Comparison of ENCODE assay signal across 9 mouse cellular contexts in the genomic region with DNA sequence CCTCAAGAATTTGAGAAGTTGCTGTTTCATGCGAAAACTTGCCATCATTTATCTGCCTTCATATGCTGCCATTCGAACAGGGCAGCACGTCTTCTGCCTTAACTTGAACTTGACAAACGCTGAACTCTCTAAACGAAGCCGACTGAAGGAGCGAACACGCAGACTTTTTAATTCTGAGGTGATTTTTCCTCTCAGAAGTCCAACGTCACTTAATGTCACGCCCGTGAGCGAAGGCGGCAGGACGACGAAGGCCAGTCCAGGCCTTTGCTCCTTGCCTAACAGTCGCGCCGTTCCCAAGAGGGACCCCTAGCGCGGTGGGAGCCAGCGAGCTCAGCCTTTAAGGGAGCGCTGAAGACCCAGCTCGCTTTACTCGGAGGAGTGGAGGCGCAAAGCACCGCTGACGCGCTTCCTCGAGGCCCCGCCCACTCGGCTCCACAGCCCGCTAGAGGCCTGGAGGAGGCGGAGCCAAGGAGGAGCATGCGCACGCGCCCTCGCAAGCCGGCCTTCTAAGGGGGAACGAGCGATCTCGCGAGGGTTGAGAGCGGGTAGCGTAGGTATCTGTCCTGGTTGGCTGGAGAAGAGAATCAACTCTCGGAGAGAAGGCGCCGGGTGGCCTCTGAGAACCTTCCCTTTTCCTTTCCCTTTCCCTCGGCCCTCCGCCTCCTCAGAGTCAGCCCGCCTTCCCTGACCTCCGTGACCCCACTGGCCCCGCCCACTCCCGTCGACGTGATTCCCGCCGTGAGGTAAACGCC. TPM values are rescaled to one million over a fixed set of nuclear protein-coding genes. Genes with fewer than 3 reads are reported as not detected.
A peak's percentile ranks its signal among the peaks of the same experiment; 100 is the strongest.
DNase-seq lines count a peak whose midpoint lies in the region; ATAC-seq lines count a peak whose summit lies in the region.
"Not testable (repeated sequence)": the region's sequence is repeated elsewhere in the genome, so short reads cannot be mapped to it uniquely, and the experiment has no call there.
"Had no signal": no experiment of that assay in that cellular context is flagged by ENCODE, and none has a peak within 500 bp of the region (broad histone marks: within the 10 kb centered on the region; RNA-seq: fewer than 3 reads in every experiment).

No protein-coding gene starts in this region.

- not testable (repeated sequence) for H3K4me1 ChIP-seq in embryonic facial prominence, embryonic 13.5 days; hindbrain, embryonic 15.5 days (replicated peaks); limb, embryonic 10.5 days; lung, embryonic 15.5 days; neural tube, embryonic 11.5 days (ENCODE audit: control insufficient read depth, insufficient read depth, low read length)

- peaks cover 19% of the 10 kb centered on the region for H3K9me3 ChIP-seq in embryonic facial prominence, embryonic 13.5 days
- H3K9me3 ChIP-seq in hindbrain, embryonic 15.5 days, result peaks cover 13% of the 10 kb centered on the region
- peaks cover 14% of the 10 kb centered on the region for H3K9me3 ChIP-seq in limb, embryonic 10.5 days (replicated peaks)
- peaks cover 16% of the 10 kb centered on the region for H3K9me3 ChIP-seq in lung, embryonic 15.5 days
- H3K9me3 ChIP-seq in neural tube, embryonic 11.5 days (ENCODE audit: control insufficient read depth, low read length), result not testable (repeated sequence)

- H3K4me2 ChIP-seq in embryonic facial prominence, embryonic 13.5 days, result peak overlapping the region; percentile 50
- peak overlapping the region; percentile 42 for H3K4me2 ChIP-seq in hindbrain, embryonic 15.5 days
- peak overlapping the region; percentile 23; the same call in 1 of the 2 replicates for H3K4me2 ChIP-seq in lung, embryonic 15.5 days
- H3K4me2 ChIP-seq in neural tube, embryonic 11.5 days (ENCODE audit: low read depth), result peak overlapping the region; percentile 16

- H3K27ac ChIP-seq in embryonic facial prominence, embryonic 13.5 days; hindbrain, embryonic 15.5 days (replicated peaks); limb, embryonic 10.5 days; lung, embryonic 15.5 days; neural tube, embryonic 11.5 days (ENCODE audit: low read depth, low read length): not testable (repeated sequence)

- H3K36me3 ChIP-seq in embryonic facial prominence, embryonic 13.5 days; hindbrain, embryonic 15.5 days; limb, embryonic 10.5 days; lung, embryonic 15.5 days; neural tube, embryonic 11.5 days (ENCODE audit: control insufficient read depth, insufficient read depth, low read length): not testable (repeated sequence)

- peak; percentile 85 for ATAC-seq in embryonic facial prominence, embryonic 13.5 days (ENCODE audit: insufficient number of reproducible peaks, insufficient read depth, low FRiP score, low TSS enrichment, low read depth)
- not testable (repeated sequence) for ATAC-seq in hindbrain, embryonic 15.5 days (ENCODE audit: low FRiP score, low read depth)
- peak; percentile 79 for ATAC-seq in lung, embryonic 15.5 days (ENCODE audit: borderline replicate concordance, extremely low read depth, low FRiP score, low TSS enrichment)
- ATAC-seq in neural tube, embryonic 11.5 days (ENCODE audit: insufficient read depth, low FRiP score, low TSS enrichment), result 0 out of 2 replicates have a peak, but pooled peaks have one; percentile 75

- H3K4me3 ChIP-seq in embryonic facial prominence, embryonic 13.5 days, result peak overlapping the region; percentile 29
- peak overlapping the region; percentile 26 for H3K4me3 ChIP-seq in hindbrain, embryonic 15.5 days
- H3K4me3 ChIP-seq in limb, embryonic 10.5 days, result peak overlapping the region; percentile 35
- H3K4me3 ChIP-seq in lung, embryonic 15.5 days; neural tube, embryonic 11.5 days (ENCODE audit: low read depth, low read length): not testable (repeated sequence)

- H3K27me3 ChIP-seq in embryonic facial prominence, embryonic 13.5 days; hindbrain, embryonic 15.5 days; limb, embryonic 10.5 days (ENCODE audit: low read depth, poor library complexity, severe bottlenecking); lung, embryonic 15.5 days; neural tube, embryonic 11.5 days (ENCODE audit: control insufficient read depth, insufficient read depth, low read length): not testable (repeated sequence)

- 35% methylated on average over 58 of the region's 58 CpGs for WGBS in embryonic facial prominence, embryonic 13.5 days
- 38% methylated on average over 58 of the region's 58 CpGs for WGBS in hindbrain, embryonic 15.5 days
- WGBS in limb, embryonic 10.5 days, result 36% methylated on average over 54 of the region's 58 CpGs
- WGBS in lung, embryonic 15.5 days, result 34% methylated on average over 58 of the region's 58 CpGs
- WGBS in neural tube, embryonic 11.5 days, result 38% methylated on average over 48 of the region's 58 CpGs

- DNase-seq in Muller cell, postnatal 12 days (ENCODE audit: inconsistent ontology term), result peak; percentile 12
- peak; percentile 91 for DNase-seq in heart, adult 11 months
- DNase-seq in limb, embryonic 10.5 days (ENCODE audit: low spot score), result peak; percentile 44
- DNase-seq in neural tube, embryonic 11.5 days (ENCODE audit: low spot score), result peak; percentile 32
- DNase-seq in thymus, postnatal 0 days (ENCODE audit: low spot score), result peak; percentile 2

- not testable (repeated sequence) for H3K9ac ChIP-seq in embryonic facial prominence, embryonic 13.5 days; hindbrain, embryonic 15.5 days; lung, embryonic 15.5 days; neural tube, embryonic 11.5 days (ENCODE audit: low read length)

RNA-seq across cellular contexts. Expression of a gene that starts 30.3 kb away (rescaled TPM):
- polyA plus RNA-seq in embryonic facial prominence, embryonic 13.5 days (2015; fragmentation: Nextera tagmentation; extraction: Ambion mirVana), result not detected in 2 replicates
- 0.10 and 0.12 TPM in 2 replicates for polyA plus RNA-seq in hindbrain, embryonic 15.5 days (2015; fragmentation: Nextera tagmentation; extraction: Ambion mirVana)
- polyA plus RNA-seq in limb, embryonic 10.5 days (2016; fragmentation: Nextera tagmentation; extraction: Ambion mirVana), result 0.11 and 0.16 TPM in 2 replicates
- 0.20 TPM in 1 of 2 replicates, not detected in the other for polyA plus RNA-seq in lung, embryonic 15.5 days (2015; fragmentation: Nextera tagmentation; extraction: Ambion mirVana)
- polyA plus RNA-seq in neural tube, embryonic 11.5 days (2014; fragmentation: Nextera tagmentation; extraction: Ambion mirVana), result 0.09 TPM in 1 of 2 replicates, not detected in the other
- polyA plus RNA-seq in thymus, postnatal 0 days (2015; fragmentation: Nextera tagmentation; extraction: Ambion mirVana), result 0.48 and 0.60 TPM in 2 replicates
- polyA plus RNA-seq: liver, adult 2 months had no signal

Comparison
In these comparisons a context has a peak if more than half of its experiments do, and no peak if none do; other contexts are left out.
1. DNase-seq: peak in every context shown above with its lines; median percentile 91 in heart, adult 11 months; 44 in limb, embryonic 10.5 days; 32 in neural tube, embryonic 11.5 days; 12 in Muller cell, postnatal 12 days; 2 in thymus, postnatal 0 days.